Mouse (Mus musculus) kidney, embryonic 14.5 days (tissue): ENCODE results near the gene Nhsl1. TPM values are rescaled to one million over a fixed set of nuclear protein-coding genes. Genes with fewer than 3 reads are reported as not detected.
A peak's percentile ranks its signal among the peaks of the same experiment; 100 is the strongest.
"Not testable (repeated sequence)": the region's sequence is repeated elsewhere in the genome, so short reads cannot be mapped to it uniquely, and the experiment has no call there.

ENCODE experiments used
- ATAC-seq: fragments of 200-750 bp; cut with Nextera tagmentation; 2 replicates; pipeline ENCODE4 v1.8.0; 2017; ENCODE audit warnings: moderate number of reproducible peaks, mild to moderate bottlenecking, moderate TSS enrichment, moderate library complexity; ENCODE audit not compliant: low FRiP score, low TSS enrichment
- H3K27ac ChIP-seq: fragments of 300-500 bp; sonication (generic); 2 replicates; pipeline ENCODE4 v1.5.1; 2014; ENCODE audit warnings: low read depth, mild to moderate bottlenecking, low read length, moderate library complexity, mixed read lengths
- H3K27me3 ChIP-seq: fragments of 300-500 bp; sonication (generic); 2 replicates; pipeline ENCODE4 v1.6.1; 2014; ENCODE audit warnings: mild to moderate bottlenecking, low read length; ENCODE audit not compliant: control insufficient read depth, insufficient read depth
- H3K36me3 ChIP-seq: fragments of 300-500 bp; sonication (generic); 2 replicates; pipeline ENCODE4 v1.6.1; 2014; ENCODE audit warnings: low read length, mixed read lengths; ENCODE audit not compliant: control insufficient read depth, insufficient read depth
- H3K4me1 ChIP-seq: fragments of 300-500 bp; sonication (generic); 2 replicates; pipeline ENCODE4 v1.6.1; 2014; ENCODE audit warnings: low read length, mixed read lengths; ENCODE audit not compliant: control insufficient read depth, insufficient read depth
- H3K4me2 ChIP-seq: fragments of 300-500 bp; sonication (generic); replicated peaks from 2 replicates; pipeline ENCODE4 v1.6.1; 2014; ENCODE audit warnings: low read depth, mild to moderate bottlenecking, low read length
- H3K4me3 ChIP-seq: fragments of 300-500 bp; sonication (generic); 2 replicates; pipeline ENCODE4 v1.5.1; 2014; ENCODE audit warnings: mild to moderate bottlenecking, low read length
- H3K9ac ChIP-seq: fragments of 300-500 bp; sonication (generic); 2 replicates; pipeline ENCODE4 v1.6.1; 2014; ENCODE audit warnings: low read depth, mild to moderate bottlenecking, low read length, moderate library complexity
- H3K9me3 ChIP-seq: fragments of 300-500 bp; sonication (generic); 2 replicates; pipeline ENCODE4 v1.6.1; 2016; ENCODE audit warnings: low read length; ENCODE audit not compliant: control insufficient read depth
- WGBS: fragments of 180-500 bp; shearing (Covaris S2); extraction: QIAGEN DNeasy Blood & Tissue Kit; methylation state at CpG from one replicate; pipeline ENCODE4 v1.1.7; 2014; 5-methylcytosine and 5-hydroxymethylcytosine counted together
- polyA plus RNA-seq: library from polyadenylated mRNA; unstranded; fragments of >200 nt; fragmentation: Nextera tagmentation; extraction: Ambion mirVana; gene quantifications from 2 replicates; pipeline ENCODE4 v1.2.1, GENCODE M21; 2014

The Nhsl1 gene
- polyA plus RNA-seq, 1 experiment from 2014 or later, result 11.9 TPM

- Histone ChIP-seq H3K9me3 (no peaks in the 10 kb centered on the region), H3K27ac (no peak overlapping the region), H3K4me1 (no peaks in the 10 kb centered on the region), H3K9ac (no peak overlapping the region), H3K4me3 (no peak overlapping the region), H3K27me3 (no peaks in the 10 kb centered on the region), H3K36me3 (no peaks in the 10 kb centered on the region), H3K4me2 (no peak overlapping the region)
- 84% methylated on average over 4 of the region's 4 CpGs for WGBS
- no peak for ATAC-seq
Observed at GRCm38 (mm10) chr10:18547381-18547780, 228.6 kb downstream of the Nhsl1 start.

GRCm38 (mm10) chr10:18549321-18550216 lies 230.8 kb downstream of the Nhsl1 start:
- H3K4me1 ChIP-seq, result no peaks in the 10 kb centered on the region
- 2% methylated on average over 33 of the region's 35 CpGs for WGBS
- peak overlapping the region; percentile 36 for H3K4me3 ChIP-seq
- peak overlapping the region; percentile 68 for H3K4me2 ChIP-seq
- ATAC-seq, result peak; percentile 53; the same call in 1 of the 2 replicates
- peak overlapping the region; percentile 28; the same call in 1 of the 2 replicates for H3K9ac ChIP-seq
- H3K36me3 ChIP-seq, result no peaks in the 10 kb centered on the region
- no peaks in the 10 kb centered on the region for H3K9me3 ChIP-seq
- H3K27ac ChIP-seq, result no peak overlapping the region
- no peaks in the 10 kb centered on the region for H3K27me3 ChIP-seq

- not testable (repeated sequence) for H3K27ac ChIP-seq, H3K9me3 ChIP-seq, H3K27me3 ChIP-seq, H3K9ac ChIP-seq, ATAC-seq, H3K4me1 ChIP-seq, H3K4me2 ChIP-seq, H3K36me3 ChIP-seq, H3K4me3 ChIP-seq
- WGBS, result 83% methylated on average over 9 of the region's 9 CpGs
Observed at GRCm38 (mm10) chr10:18559076-18559475, 240.3 kb downstream of the Nhsl1 start.

GRCm38 (mm10) chr10:18561445-18561844 lies 242.7 kb downstream of the Nhsl1 start:
- Histone ChIP-seq H3K4me2 (no peak overlapping the region), H3K9me3 (no peaks in the 10 kb centered on the region), H3K27me3 (no peaks in the 10 kb centered on the region), H3K36me3 (no peaks in the 10 kb centered on the region), H3K9ac (no peak overlapping the region), H3K4me3 (no peak overlapping the region), H3K4me1 (no peaks in the 10 kb centered on the region), H3K27ac (no peak overlapping the region)
- 49% methylated on average over 5 of the region's 5 CpGs for WGBS
- ATAC-seq, result no peak

GRCm38 (mm10) chr10:18562940-18563339 lies 244.2 kb downstream of the Nhsl1 start:
- Histone ChIP-seq H3K4me3 (no peak overlapping the region), H3K4me2 (no peak overlapping the region), H3K36me3 (no peaks in the 10 kb centered on the region), H3K27me3 (no peaks in the 10 kb centered on the region), H3K4me1 (no peaks in the 10 kb centered on the region), H3K27ac (no peak overlapping the region), H3K9me3 (no peaks in the 10 kb centered on the region), H3K9ac (no peak overlapping the region)
- no peak for ATAC-seq
- WGBS, result 8% methylated on average over 4 of the region's 4 CpGs

GRCm38 (mm10) chr10:18572581-18572980 lies 253.8 kb downstream of the Nhsl1 start:
- WGBS, result 59% methylated on average over 2 of the region's 2 CpGs
- no peak for ATAC-seq

More at GRCm38 (mm10) chr10:18572581-18572980, 253.8 kb downstream of the Nhsl1 start:
- H3K4me1 ChIP-seq, result no peaks in the 10 kb centered on the region
- H3K9me3 ChIP-seq, result no peaks in the 10 kb centered on the region
- no peaks in the 10 kb centered on the region for H3K36me3 ChIP-seq
- H3K27ac ChIP-seq, result no peak overlapping the region
- no peak overlapping the region for H3K9ac ChIP-seq
- no peaks in the 10 kb centered on the region for H3K27me3 ChIP-seq
- no peak overlapping the region for H3K4me2 ChIP-seq
- H3K4me3 ChIP-seq, result no peak overlapping the region

Other genes starting within 250 kb of the Nhsl1 start
- gene Ect2l, start 108.1 kb upstream of the Nhsl1 start, polyA plus RNA-seq, result 0.14 and 0.69 TPM in 2 replicates
- 13.0 and 16.6 TPM in 2 replicates for gene Ccdc28a, start 84.0 kb upstream of the Nhsl1 start, polyA plus RNA-seq
- gene Hebp2, start 227.1 kb downstream of the Nhsl1 start, polyA plus RNA-seq, result 12.3 and 16.9 TPM in 2 replicates